Mouse (Mus musculus) lung, embryonic 16.5 days (tissue): ENCODE measurements around the gene Fam161a. TPM values are rescaled to one million over a fixed set of nuclear protein-coding genes. Genes with fewer than 3 reads are reported as not detected.
"Not testable (repeated sequence)": the region's sequence is repeated elsewhere in the genome, so short reads cannot be mapped to it uniquely, and the experiment has no call there.

Experiments used
- ATAC-seq: fragments of 200-750 bp; cut with Nextera tagmentation; 2 replicates; pipeline ENCODE4 v1.8.0; 2017; ENCODE audit warnings: low read depth, mild to moderate bottlenecking, moderate library complexity
- H3K27ac ChIP-seq: fragments of 300-500 bp; sonication (generic); 2 replicates; pipeline ENCODE4 v1.5.1; 2014; ENCODE audit warnings: mild to moderate bottlenecking, control low read depth, low read length
- H3K27me3 ChIP-seq: fragments of 300-500 bp; sonication (generic); 2 replicates; pipeline ENCODE4 v1.6.1; 2014; ENCODE audit warnings: low read depth, low read length, mixed read lengths; ENCODE audit not compliant: control insufficient read depth, insufficient read depth
- H3K36me3 ChIP-seq: fragments of 300-500 bp; sonication (generic); 2 replicates; pipeline ENCODE4 v1.6.1; 2014; ENCODE audit warnings: low read length; ENCODE audit not compliant: control insufficient read depth, insufficient read depth
- H3K4me1 ChIP-seq: fragments of 300-500 bp; sonication (generic); replicated peaks from 2 replicates; pipeline ENCODE4 v1.6.1; 2014; ENCODE audit warnings: low read length, mixed read lengths; ENCODE audit not compliant: control insufficient read depth, insufficient read depth
- H3K4me2 ChIP-seq: fragments of 300-500 bp; sonication (generic); 2 replicates; pipeline ENCODE4 v1.6.1; 2014; ENCODE audit warnings: low read depth, low read length, control low read depth
- H3K4me3 ChIP-seq: fragments of 300-500 bp; sonication (generic); 2 replicates; pipeline ENCODE4 v1.5.1; 2014; ENCODE audit warnings: mild to moderate bottlenecking, low read length, control low read depth
- H3K9ac ChIP-seq: fragments of 300-500 bp; sonication (generic); 2 replicates; pipeline ENCODE4 v1.6.1; 2014; ENCODE audit warnings: low read length, control low read depth
- H3K9me3 ChIP-seq: fragments of 300-500 bp; sonication (generic); 2 replicates; pipeline ENCODE4 v1.6.1; 2016; ENCODE audit warnings: low read length; ENCODE audit not compliant: control insufficient read depth
- WGBS: fragments of 180-500 bp; shearing (Covaris S2); extraction: QIAGEN DNeasy Blood & Tissue Kit; methylation state at CpG from one replicate; pipeline ENCODE4 v1.1.7; 2014; 5-methylcytosine and 5-hydroxymethylcytosine counted together
- polyA plus RNA-seq: library from polyadenylated mRNA; unstranded; fragments of >200 nt; fragmentation: Nextera tagmentation; extraction: Ambion mirVana; gene quantifications from 2 replicates; pipeline ENCODE4 v1.2.1, GENCODE M21; 2015

Fam161a gene
- polyA plus RNA-seq, 1 experiment from 2014 or later, result 10.8 TPM

GRCm38 (mm10) chr11:23063857-23064256 is 56.5 kb downstream of the Fam161a start:
- Histone ChIP-seq H3K9ac (no peak overlapping the region), H3K4me2 (no peak overlapping the region), H3K27me3 (no peaks in the 10 kb centered on the region), H3K4me1 (peaks cover 7% of the 10 kb centered on the region; the same call in 1 of the 2 replicates), H3K9me3 (no peaks in the 10 kb centered on the region), H3K27ac (no peak overlapping the region), H3K4me3 (no peak overlapping the region), H3K36me3 (no peaks in the 10 kb centered on the region)
- WGBS, result 22% methylated on average over 3 of the region's 3 CpGs
- no peak for ATAC-seq

GRCm38 (mm10) chr11:23064276-23064675 is 56.9 kb downstream of the Fam161a start:
- not testable (repeated sequence) for H3K9me3 ChIP-seq, H3K9ac ChIP-seq, ATAC-seq, H3K4me3 ChIP-seq, H3K4me2 ChIP-seq, H3K36me3 ChIP-seq, H3K4me1 ChIP-seq, H3K27me3 ChIP-seq, H3K27ac ChIP-seq
- WGBS, result 25% methylated on average over 3 of the region's 3 CpGs

- H3K9me3 ChIP-seq, result no peaks in the 10 kb centered on the region
- 67% methylated on average over 2 of the region's 2 CpGs for WGBS
- no peaks in the 10 kb centered on the region for H3K27me3 ChIP-seq
- no peak for ATAC-seq
- H3K36me3 ChIP-seq, result no peaks in the 10 kb centered on the region
- H3K4me2 ChIP-seq, result no peak overlapping the region
- H3K4me1 ChIP-seq, result peaks cover 7% of the 10 kb centered on the region; the same call in 1 of the 2 replicates
- no peak overlapping the region for H3K4me3 ChIP-seq
- no peak overlapping the region for H3K9ac ChIP-seq
- H3K27ac ChIP-seq, result no peak overlapping the region
Observed at GRCm38 (mm10) chr11:23065167-23065668, 57.9 kb downstream of the Fam161a start.

- Histone ChIP-seq H3K27ac (peak overlapping the region; percentile 65), H3K36me3 (no peaks in the 10 kb centered on the region), H3K4me1 (peaks cover 7% of the 10 kb centered on the region; the same call in 1 of the 2 replicates), H3K4me3 (peak overlapping the region; percentile 80), H3K27me3 (no peaks in the 10 kb centered on the region), H3K4me2 (peak overlapping the region; percentile 92), H3K9me3 (no peaks in the 10 kb centered on the region), H3K9ac (peak overlapping the region; percentile 86)
- under 1% methylated on average over 49 of the region's 49 CpGs for WGBS
- peak; percentile 100 for ATAC-seq
Observed at GRCm38 (mm10) chr11:23067395-23068136, 60.2 kb downstream of the Fam161a start.

- H3K9ac ChIP-seq, result peak overlapping the region; percentile 86
- peaks cover 7% of the 10 kb centered on the region; the same call in 1 of the 2 replicates for H3K4me1 ChIP-seq
- no peaks in the 10 kb centered on the region for H3K9me3 ChIP-seq
- 3% methylated on average over 10 of the region's 10 CpGs for WGBS
- no peaks in the 10 kb centered on the region for H3K27me3 ChIP-seq
- H3K36me3 ChIP-seq, result no peaks in the 10 kb centered on the region
- peak overlapping the region; percentile 92 for H3K4me2 ChIP-seq
- peak overlapping the region; percentile 40; the same call in 1 of the 2 replicates for H3K27ac ChIP-seq
- ATAC-seq, result no peak
- H3K4me3 ChIP-seq, result peak overlapping the region; percentile 80
Observed at GRCm38 (mm10) chr11:23068201-23068600, 60.9 kb downstream of the Fam161a start.

- H3K9ac ChIP-seq, H3K4me1 ChIP-seq, H3K4me3 ChIP-seq, H3K27me3 ChIP-seq, H3K4me2 ChIP-seq, ATAC-seq, H3K27ac ChIP-seq, H3K9me3 ChIP-seq, H3K36me3 ChIP-seq: not testable (repeated sequence)
- 91% methylated on average over 9 of the region's 9 CpGs for WGBS
Observed at GRCm38 (mm10) chr11:23068986-23069385, 61.7 kb downstream of the Fam161a start.

GRCm38 (mm10) chr11:23074841-23075240 is 67.5 kb downstream of the Fam161a start:
- WGBS, result 51% methylated on average over 7 of the region's 7 CpGs
- no peak overlapping the region for H3K4me2 ChIP-seq
- no peak for ATAC-seq
- H3K36me3 ChIP-seq, result no peaks in the 10 kb centered on the region
- H3K9ac ChIP-seq, result no peak overlapping the region
- H3K4me1 ChIP-seq, result no peaks in the 10 kb centered on the region
- no peak overlapping the region for H3K4me3 ChIP-seq
- no peak overlapping the region for H3K27ac ChIP-seq
- no peaks in the 10 kb centered on the region for H3K27me3 ChIP-seq
- H3K9me3 ChIP-seq, result no peaks in the 10 kb centered on the region

- no peak overlapping the region for H3K4me3 ChIP-seq
- no peak overlapping the region for H3K27ac ChIP-seq
- H3K36me3 ChIP-seq, result no peaks in the 10 kb centered on the region
- peaks cover 3% of the 10 kb centered on the region; the same call in 1 of the 2 replicates for H3K4me1 ChIP-seq
- no peaks in the 10 kb centered on the region for H3K9me3 ChIP-seq
- no peaks in the 10 kb centered on the region for H3K27me3 ChIP-seq
- no peak for ATAC-seq
- no peak overlapping the region for H3K4me2 ChIP-seq
- WGBS, result 90% methylated on average over 1 of the region's 1 CpGs
- no peak overlapping the region for H3K9ac ChIP-seq
Observed at GRCm38 (mm10) chr11:23078541-23078940, 71.2 kb downstream of the Fam161a start.
